Mouse (Mus musculus) olfactory bulb, adult 2 months (tissue): ENCODE data around the gene Inhbe.
"Not testable (repeated sequence)": the region's sequence is repeated elsewhere in the genome, so short reads cannot be mapped to it uniquely, and the experiment has no call there.

Source experiments
- CTCF ChIP-seq: fragments of 200-500 bp; IDR thresholded peaks from 2 replicates; pipeline ENCODE4 v1.5.1; 2012; ENCODE audit warnings: low read depth, mild to moderate bottlenecking, low read length, moderate library complexity; ENCODE audit not compliant: insufficient read depth
- POLR2A ChIP-seq: fragments of 200-500 bp; IDR thresholded peaks from 2 replicates; pipeline ENCODE4 v1.6.1; 2012; ENCODE audit warnings: mild to moderate bottlenecking, low read depth, low read length, moderate library complexity; ENCODE audit not compliant: insufficient read depth

GRCm38 (mm10) chr10:127314950-127315349 lies 39.3 kb downstream of the Inhbe start:
- not testable (repeated sequence) for TF ChIP-seq POLR2A, CTCF
